Mouse (Mus musculus): Measurements from ENCODE around the gene Epb41l4b. TPM values are rescaled to one million over a fixed set of nuclear protein-coding genes. Genes with fewer than 3 reads are reported as not detected.

The Epb41l4b gene
- polyA plus RNA-seq, 1 experiment from 2014 or later, result 1.2 TPM

DNA sequence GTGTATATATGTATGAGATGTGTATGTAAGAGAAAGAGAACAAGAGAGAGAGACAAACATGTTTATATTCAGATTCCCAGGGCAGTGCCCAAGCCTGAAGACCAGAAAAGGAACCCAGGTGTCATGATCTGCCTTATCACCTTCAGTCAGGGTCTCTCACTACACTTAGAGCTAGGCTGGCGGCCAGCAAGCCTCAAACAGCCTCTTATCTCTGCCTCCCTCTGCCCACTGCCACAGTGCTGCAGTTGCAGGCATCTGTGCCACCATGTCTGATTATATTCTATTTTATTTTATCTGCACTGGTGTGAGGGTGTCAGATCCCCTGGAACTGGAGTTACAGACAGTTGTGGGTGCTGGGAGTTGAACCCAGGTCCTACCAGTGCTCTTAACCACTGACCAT is 25.0 kb upstream of the Epb41l4b start:
- no peak for DNase-seq (ENCODE audit: low spot score)
- H3K27me3 ChIP-seq (replicated peaks; ENCODE audit: low read depth, poor library complexity, severe bottlenecking), result no peaks in the 10 kb centered on the region
- 80% methylated on average over 1 of the region's 1 CpGs for WGBS
- H3K36me3 ChIP-seq (replicated peaks), result no peaks in the 10 kb centered on the region
- H3K9me3 ChIP-seq, result no peaks in the 10 kb centered on the region
- H3K27ac ChIP-seq (replicated peaks), result no peak overlapping the region
- H3K4me1 ChIP-seq, result 0 out of 2 replicates have a peak, but pooled peaks cover 11% of the 10 kb centered on the region
- H3K4me3 ChIP-seq, result no peak overlapping the region

DNA sequence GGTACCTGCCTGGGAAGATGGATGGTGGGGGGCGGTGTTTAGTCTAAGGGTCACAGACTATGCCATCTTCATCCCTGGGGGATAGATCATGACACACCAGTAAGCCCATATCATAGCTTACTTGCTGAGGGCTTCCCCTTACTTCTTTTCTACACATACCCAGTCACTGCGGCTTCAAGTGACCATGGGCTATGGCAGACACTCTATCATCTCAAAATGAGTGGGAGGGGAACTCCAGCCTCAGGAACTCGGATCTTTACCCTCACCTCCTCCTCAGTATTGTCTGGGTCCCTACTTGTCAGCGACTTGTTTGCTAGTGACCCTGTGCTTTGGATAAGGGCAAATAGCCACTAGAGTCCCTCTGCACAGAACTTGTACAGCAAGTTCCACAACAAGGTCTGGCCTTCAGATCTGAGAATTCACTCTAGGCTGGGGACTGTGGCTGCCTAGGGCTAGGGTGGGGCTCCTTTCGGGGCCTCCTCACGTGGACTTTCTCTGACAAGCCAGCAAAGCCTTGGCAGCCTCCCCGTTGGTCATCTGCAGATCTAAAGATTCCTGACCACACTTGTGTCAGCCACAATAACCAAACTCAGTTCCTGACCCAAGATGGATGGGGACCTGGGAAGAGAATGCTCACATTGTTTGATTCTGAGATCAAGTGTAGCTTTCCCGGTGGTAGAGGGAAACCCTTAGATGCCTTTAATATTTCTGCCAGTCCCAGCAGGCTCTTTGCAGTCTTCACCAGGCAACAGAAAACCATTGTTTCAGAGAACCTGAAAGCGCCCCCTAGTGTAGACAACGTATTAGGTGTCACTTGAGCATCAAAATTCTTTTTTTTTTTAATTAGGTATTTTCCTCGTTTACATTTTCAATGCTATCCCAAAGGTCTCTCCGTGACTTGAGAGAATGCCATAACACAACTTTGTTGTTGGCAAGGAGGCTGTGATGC is 24.0 kb upstream of the Epb41l4b start:
- H3K9me3 ChIP-seq, result no peaks in the 10 kb centered on the region
- peak overlapping the region; percentile 1; the same call in 1 of the 2 replicates for H3K27ac ChIP-seq (replicated peaks)
- no peaks in the 10 kb centered on the region for H3K27me3 ChIP-seq (replicated peaks; ENCODE audit: low read depth, poor library complexity, severe bottlenecking)
- no peak for DNase-seq (ENCODE audit: low spot score)
- H3K4me3 ChIP-seq, result no peak overlapping the region
- H3K4me1 ChIP-seq, result peaks cover 16% of the 10 kb centered on the region
- H3K36me3 ChIP-seq (replicated peaks), result no peaks in the 10 kb centered on the region
- 53% methylated on average over 12 of the region's 12 CpGs for WGBS

DNA sequence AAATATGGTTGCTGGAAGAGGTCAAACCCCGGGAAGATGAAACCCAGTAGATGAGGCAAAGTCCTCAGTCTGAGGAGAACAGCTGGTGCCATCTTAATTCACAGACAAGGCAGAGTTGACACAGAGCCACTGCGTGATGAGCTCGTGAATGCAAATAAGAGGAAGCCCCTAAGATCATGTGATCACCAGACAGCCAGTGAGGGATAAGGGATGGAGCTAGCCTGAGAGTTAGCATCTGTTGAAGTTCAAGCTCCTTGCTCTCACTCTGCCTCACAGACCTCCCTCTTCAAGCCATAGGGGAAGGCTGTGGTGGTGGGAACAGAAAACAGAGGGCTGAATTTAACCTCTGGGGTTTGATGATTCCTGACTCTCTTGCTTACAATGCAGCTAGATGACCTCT is 22.4 kb upstream of the Epb41l4b start:
- no peak for DNase-seq (ENCODE audit: low spot score)
- WGBS, result 47% methylated on average over 3 of the region's 3 CpGs
- Histone ChIP-seq H3K4me1 (peaks cover 14% of the 10 kb centered on the region), H3K27ac (replicated peaks) (no peak overlapping the region), H3K4me3 (no peak overlapping the region), H3K9me3 (no peaks in the 10 kb centered on the region), H3K27me3 (replicated peaks; ENCODE audit: low read depth, poor library complexity, severe bottlenecking) (no peaks in the 10 kb centered on the region), H3K36me3 (replicated peaks) (no peaks in the 10 kb centered on the region)

DNA sequence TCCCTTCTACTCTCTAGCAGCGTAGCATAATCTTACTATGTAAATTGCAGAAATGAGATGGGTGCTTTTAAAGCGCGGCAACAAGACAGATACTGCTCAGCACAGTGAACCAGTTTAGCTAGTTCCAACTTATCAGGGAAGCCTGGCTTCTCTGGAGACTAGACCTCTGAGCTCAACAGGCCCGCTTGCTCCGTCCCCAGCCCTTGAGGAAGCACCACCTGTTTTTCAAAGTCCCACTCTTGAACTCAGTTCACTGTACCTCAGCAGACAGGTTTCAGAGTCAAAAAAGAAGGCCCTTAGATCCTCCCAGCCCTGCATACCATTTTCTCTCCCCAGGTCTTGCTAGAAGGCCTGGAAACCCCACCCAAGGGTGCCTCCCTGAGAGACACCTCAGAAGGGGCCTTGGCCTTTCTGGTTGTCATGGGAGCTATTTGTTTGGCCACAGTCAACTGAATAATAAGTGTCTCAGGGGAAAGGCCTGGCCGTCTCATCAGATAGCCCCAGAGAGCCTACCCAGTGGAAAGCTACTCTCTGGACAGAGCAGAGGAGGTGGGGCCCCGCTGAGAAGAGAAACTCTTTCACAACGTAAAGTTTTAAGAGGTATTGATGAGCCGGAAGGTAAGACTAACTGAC is 21.5 kb upstream of the Epb41l4b start:
- H3K36me3 ChIP-seq (replicated peaks), result no peaks in the 10 kb centered on the region
- H3K9me3 ChIP-seq, result no peaks in the 10 kb centered on the region
- peaks cover 21% of the 10 kb centered on the region for H3K4me1 ChIP-seq
- 87% methylated on average over 9 of the region's 9 CpGs for WGBS
- H3K27me3 ChIP-seq (replicated peaks; ENCODE audit: low read depth, poor library complexity, severe bottlenecking), result no peaks in the 10 kb centered on the region
- DNase-seq (ENCODE audit: low spot score), result no peak
- no peak overlapping the region for H3K27ac ChIP-seq (replicated peaks)
- no peak overlapping the region for H3K4me3 ChIP-seq

DNA sequence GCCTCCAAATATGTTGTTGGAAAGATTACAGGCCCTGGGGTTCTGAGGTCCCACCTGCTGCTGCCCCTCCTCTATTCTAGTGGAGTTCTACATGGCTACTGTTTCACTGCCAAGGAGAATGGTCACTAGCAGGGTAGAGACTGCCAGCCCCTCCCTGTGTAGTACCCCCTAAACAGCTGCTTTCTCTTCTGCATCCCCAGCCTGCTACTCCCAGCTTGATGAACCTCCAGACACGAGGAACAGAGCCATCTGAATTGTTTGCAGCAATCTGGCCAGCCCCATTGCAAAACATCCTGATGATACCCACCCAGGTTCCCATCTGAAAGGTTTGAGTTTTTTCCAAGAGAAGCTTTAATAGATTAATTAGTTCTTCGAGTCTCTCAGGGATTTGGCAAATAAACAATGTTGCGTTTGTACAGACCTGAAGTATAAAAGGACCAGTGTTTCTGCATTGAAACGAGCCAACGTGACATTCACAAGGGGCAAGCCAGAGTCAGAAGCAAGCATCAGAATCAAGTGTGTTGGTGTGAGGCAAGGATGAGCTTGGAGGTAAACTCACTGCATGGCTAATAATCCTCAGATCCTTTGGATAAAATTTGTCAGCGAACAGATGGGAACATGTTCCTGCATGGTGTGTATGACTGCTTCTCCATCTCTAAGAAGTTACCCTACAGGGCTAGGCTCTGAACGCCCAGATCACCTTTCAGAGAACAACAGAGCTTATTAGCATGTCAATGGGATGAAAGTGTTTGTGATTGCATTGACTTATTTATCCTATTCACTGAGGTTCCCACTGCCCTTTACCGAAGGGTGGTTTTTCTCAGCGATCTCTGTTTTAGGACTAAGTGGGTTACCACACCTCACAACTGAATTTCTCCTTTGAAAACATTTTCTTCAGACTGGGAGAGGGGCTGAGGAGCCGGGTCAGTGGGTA is 19.8 kb upstream of the Epb41l4b start:
- Histone ChIP-seq H3K4me3 (no peak overlapping the region), H3K36me3 (replicated peaks) (no peaks in the 10 kb centered on the region), H3K4me1 (peaks cover 21% of the 10 kb centered on the region), H3K27me3 (replicated peaks; ENCODE audit: low read depth, poor library complexity, severe bottlenecking) (no peaks in the 10 kb centered on the region), H3K27ac (replicated peaks) (no peak overlapping the region; the same call in 1 of the 2 replicates), H3K9me3 (no peaks in the 10 kb centered on the region)
- WGBS, result 34% methylated on average over 10 of the region's 10 CpGs
- DNase-seq (ENCODE audit: low spot score), result no peak

DNA sequence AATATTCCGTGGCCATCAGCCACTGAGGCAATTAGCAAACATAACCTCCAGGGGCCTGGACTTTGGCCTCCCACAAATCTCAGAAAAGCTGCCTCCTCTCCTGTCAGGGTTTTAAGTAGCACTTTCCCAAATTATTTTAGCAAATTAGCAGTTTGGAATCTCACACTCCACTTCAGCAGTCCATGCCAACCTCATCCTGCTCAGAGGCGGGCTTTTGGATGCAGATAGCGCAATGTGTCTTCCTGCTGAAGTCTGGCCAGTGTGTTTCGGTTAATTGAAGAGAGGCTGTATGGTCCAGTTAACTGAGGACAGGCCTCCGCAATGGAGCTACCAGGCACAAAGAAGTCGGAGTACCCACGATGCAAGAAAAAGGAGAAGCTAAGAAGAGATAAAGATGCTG is 17.3 kb upstream of the Epb41l4b start:
- no peak for DNase-seq (ENCODE audit: low spot score)
- Histone ChIP-seq H3K9me3 (no peaks in the 10 kb centered on the region), H3K27me3 (replicated peaks; ENCODE audit: low read depth, poor library complexity, severe bottlenecking) (no peaks in the 10 kb centered on the region), H3K36me3 (replicated peaks) (no peaks in the 10 kb centered on the region), H3K27ac (replicated peaks) (no peak overlapping the region), H3K4me3 (no peak overlapping the region), H3K4me1 (peaks cover 26% of the 10 kb centered on the region)
- 78% methylated on average over 7 of the region's 7 CpGs for WGBS

DNA sequence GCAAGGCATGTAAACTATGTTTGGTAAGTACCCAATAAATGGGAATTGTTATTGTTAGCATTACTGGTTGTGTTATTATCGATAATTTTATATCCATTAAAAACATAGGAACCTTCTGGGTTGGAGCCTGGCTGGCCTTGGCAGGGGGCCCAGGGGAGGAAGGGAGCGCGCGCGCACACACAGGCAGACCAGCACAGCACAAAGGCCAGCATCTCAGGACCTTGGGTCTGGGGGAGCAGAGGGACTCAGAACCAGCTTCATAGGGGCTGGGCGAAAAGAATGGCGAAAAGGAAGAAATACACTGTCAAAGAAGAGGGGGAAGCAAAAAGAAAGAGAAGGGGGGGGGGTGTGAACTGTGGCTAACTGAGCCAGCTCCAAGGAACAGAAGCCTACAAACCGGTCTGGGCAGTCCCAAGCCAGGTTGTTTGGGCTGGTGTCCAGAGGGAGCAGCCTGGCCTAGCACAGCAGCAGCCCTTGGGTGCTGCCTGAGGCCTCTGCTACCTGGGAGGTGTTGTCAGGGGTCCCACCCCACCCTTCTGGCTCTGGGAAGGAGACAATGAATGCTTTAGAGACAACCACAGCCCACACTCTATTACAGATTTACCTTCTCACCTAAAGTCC is 13.4 kb upstream of the Epb41l4b start:
- Histone ChIP-seq H3K4me1 (peaks cover 37% of the 10 kb centered on the region), H3K36me3 (replicated peaks) (no peaks in the 10 kb centered on the region), H3K27me3 (replicated peaks; ENCODE audit: low read depth, poor library complexity, severe bottlenecking) (no peaks in the 10 kb centered on the region), H3K27ac (replicated peaks) (no peak overlapping the region), H3K4me3 (no peak overlapping the region), H3K9me3 (no peaks in the 10 kb centered on the region)
- no peak for DNase-seq (ENCODE audit: low spot score)
- 84% methylated on average over 8 of the region's 8 CpGs for WGBS

DNA sequence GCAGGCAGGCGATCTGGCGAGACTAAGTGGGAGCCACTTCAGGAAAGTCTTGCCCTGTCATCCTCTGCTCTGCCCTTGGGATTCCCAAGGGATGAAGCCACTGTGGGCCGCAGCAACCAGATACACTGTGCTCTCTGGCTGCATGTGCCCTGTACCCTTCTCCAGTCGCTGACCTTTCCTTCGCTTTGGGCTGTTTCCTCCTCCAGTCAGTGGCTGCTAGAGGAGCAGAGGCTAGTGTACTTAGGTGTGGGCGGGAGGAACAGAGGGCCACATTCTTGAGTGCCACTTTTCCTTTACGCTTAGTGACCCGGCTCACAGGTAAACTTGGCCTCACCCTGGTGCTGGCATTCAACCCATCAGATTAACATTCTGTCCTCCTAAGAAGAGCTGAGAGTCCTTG is 10.6 kb upstream of the Epb41l4b start:
- 27% methylated on average over 8 of the region's 8 CpGs for WGBS
- Histone ChIP-seq H3K27me3 (replicated peaks; ENCODE audit: low read depth, poor library complexity, severe bottlenecking) (no peaks in the 10 kb centered on the region), H3K4me1 (peaks cover 29% of the 10 kb centered on the region), H3K9me3 (no peaks in the 10 kb centered on the region), H3K36me3 (replicated peaks) (no peaks in the 10 kb centered on the region), H3K4me3 (peak overlapping the region; percentile 35), H3K27ac (replicated peaks) (peak overlapping the region; percentile 84)
- no peak for DNase-seq (ENCODE audit: low spot score)

DNA sequence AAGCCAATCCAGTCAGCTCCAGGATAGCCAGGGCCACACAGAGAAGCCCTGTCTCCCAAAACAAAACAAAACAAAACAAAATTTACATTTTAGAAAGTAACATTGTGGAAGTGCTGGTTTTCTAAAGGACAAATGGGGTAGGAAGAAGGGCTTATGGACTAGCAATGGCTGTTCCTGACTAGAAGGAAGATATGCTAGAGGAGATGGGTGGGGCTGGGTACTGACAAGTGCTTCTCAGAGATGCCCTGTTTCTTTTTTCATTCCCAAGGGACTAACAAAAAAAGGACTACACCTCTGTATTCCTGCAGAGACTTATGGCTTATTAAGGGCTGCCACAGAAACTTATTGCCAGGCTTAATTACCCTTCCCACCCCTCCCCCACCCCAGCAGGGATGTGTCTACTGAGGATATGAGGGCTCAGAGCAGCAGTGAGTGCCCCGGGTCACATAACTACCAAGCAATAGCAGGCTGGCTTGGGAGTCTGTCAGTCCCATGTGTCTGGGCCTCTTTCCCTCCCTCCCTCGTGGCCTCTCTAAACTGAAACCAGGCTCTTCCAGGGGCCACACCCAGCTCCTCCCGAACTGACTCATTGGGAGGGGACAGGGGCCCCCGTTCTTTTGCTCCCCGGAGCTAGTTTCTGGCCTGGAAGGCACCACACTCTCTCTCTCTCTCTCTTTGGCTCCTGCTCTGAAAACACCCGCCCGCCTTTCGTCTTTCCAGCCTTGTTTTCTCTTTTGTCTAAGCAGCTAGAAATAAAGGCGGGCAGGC is 10.0 kb upstream of the Epb41l4b start:
- Histone ChIP-seq H3K4me1 (peaks cover 31% of the 10 kb centered on the region), H3K9me3 (no peaks in the 10 kb centered on the region), H3K4me3 (peak overlapping the region; percentile 35), H3K27ac (replicated peaks) (peak overlapping the region; percentile 84), H3K36me3 (replicated peaks) (no peaks in the 10 kb centered on the region), H3K27me3 (replicated peaks; ENCODE audit: low read depth, poor library complexity, severe bottlenecking) (no peaks in the 10 kb centered on the region)
- WGBS, result 6% methylated on average over 9 of the region's 9 CpGs
- DNase-seq (ENCODE audit: low spot score), result peak; percentile 48

DNA sequence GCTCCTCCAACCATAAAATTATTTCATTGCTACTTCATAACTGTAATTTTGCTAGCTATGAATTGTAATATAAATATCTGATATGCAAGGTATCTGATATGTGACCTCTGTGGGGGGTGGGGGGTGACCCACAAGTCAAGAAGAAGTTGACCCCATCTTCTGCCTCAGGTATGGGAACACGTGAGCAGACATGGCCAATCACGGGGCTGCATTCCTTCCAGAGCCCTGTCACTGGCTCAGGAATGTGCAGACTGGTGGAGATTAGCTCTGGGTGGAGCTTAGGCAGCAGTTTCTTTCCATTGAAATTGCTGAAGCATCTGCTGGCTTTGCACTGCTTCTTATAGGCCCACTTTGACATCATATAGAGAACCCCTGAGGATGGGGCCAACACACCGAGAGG is 4.9 kb upstream of the Epb41l4b start:
- H3K4me3 ChIP-seq, result no peak overlapping the region
- 65% methylated on average over 3 of the region's 3 CpGs for WGBS
- H3K27ac ChIP-seq (replicated peaks), result no peak overlapping the region
- no peaks in the 10 kb centered on the region for H3K36me3 ChIP-seq (replicated peaks)
- no peaks in the 10 kb centered on the region for H3K9me3 ChIP-seq
- no peak for DNase-seq (ENCODE audit: low spot score)
- H3K4me1 ChIP-seq, result peaks cover 17% of the 10 kb centered on the region
- H3K27me3 ChIP-seq (replicated peaks; ENCODE audit: low read depth, poor library complexity, severe bottlenecking), result peaks cover 22% of the 10 kb centered on the region

DNA sequence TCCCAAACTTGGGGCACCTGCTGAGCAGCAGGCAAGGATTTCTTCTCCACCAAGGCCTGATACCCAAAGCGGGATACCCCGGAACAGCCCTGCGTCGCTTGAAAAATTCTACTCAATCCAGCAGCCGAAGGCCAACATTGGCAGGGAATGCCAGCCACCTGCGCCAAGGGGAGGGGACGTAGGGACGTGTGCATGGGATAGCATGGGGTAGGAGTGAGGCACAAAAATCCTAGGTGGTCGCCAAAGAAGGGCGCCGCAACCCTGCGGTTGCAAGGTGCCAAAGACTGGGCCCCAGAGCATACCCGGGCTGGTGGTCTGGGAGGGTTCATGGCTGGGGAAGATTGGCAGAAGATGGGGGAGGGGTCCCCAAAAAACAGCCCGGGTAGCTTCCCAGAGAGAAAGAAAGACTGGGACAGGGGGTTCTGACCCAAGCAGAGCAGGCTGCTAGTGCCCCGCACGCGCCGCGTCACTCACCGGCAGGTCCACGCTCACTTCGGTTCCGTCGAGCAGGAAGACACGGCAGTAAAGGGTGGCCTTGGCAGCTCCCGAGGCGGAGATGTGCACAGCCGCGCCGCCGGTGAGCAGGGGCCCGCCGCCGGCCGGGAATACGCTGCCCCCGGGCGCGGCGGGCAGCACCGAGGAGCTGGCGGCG is 737 bp downstream of the Epb41l4b start:
- Histone ChIP-seq H3K9me3 (no peaks in the 10 kb centered on the region), H3K27me3 (replicated peaks; ENCODE audit: low read depth, poor library complexity, severe bottlenecking) (peaks cover 76% of the 10 kb centered on the region), H3K36me3 (replicated peaks) (no peaks in the 10 kb centered on the region), H3K27ac (replicated peaks) (peak overlapping the region; percentile 51), H3K4me3 (peak overlapping the region; percentile 76), H3K4me1 (peaks cover 40% of the 10 kb centered on the region)
- DNase-seq (ENCODE audit: low spot score), result peak; percentile 38
- 1% methylated on average over 43 of the region's 43 CpGs for WGBS
